Mouse (Mus musculus) CD4-positive, CD25-positive, alpha-beta regulatory T cell, adult 9 weeks (primary cell): ENCODE data around the gene Mecr. TPM values are rescaled to one million over a fixed set of nuclear protein-coding genes. Genes with fewer than 3 reads are reported as not detected.

Source experiments
- polyA plus RNA-seq: library from polyadenylated mRNA; unstranded; fragments of 100-300 nt; shearing (Covaris generic); gene quantifications from one replicate; pipeline ENCODE4 v1.2.1, GENCODE M21; 2017

The Mecr gene
- 34.1 TPM for polyA plus RNA-seq

GRCm38 (mm10) chr4:131843290-131843743, at the start of gene Mecr:
Gene Mecr (plus strand): TSS chr4:131843470.

DNA sequence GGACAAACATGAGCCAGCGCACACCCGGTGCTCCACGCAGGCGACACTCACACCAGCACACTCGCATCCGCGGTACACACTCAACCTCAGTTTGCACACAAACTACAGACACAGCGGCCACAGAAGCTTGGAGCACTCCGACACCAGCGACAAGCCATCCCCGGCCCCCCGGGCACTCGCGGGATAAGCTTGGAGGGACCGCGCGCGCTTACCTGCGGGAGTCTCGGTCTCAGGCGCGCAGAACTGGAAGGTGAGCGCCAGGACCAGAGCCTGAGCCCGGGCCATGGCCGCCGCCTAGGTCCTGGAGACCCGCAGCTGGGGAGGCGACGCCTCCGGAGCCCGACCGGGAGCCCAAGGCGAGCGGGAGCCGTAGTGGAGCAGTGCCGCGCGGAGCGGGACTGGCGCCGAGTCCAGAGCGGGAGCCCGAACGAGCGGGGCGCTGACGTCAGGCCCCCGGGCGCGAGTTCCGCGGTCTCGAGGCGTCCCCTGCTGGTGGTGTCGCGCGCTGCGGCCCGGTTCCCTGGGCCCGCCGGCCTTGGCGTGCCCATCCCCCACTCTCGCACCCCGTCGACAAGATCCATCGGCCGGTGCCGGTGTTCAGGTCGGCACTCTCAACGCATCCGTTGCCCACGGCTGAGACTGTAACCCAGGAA, 5.3 kb upstream of the Mecr start, which contains the start of gene Ptpru:
Gene Ptpru (minus strand): TSS at position 417 of the 653 bp plus-strand sequence.

GRCm38 (mm10) chr4:131873293-131874168, 30.3 kb downstream of the Mecr start, which contains the start of gene Srsf4:
Gene Srsf4 (plus strand): TSS chr4:131873617.

Other genes with a start within 250 kb of the Mecr start
- gene Ptpru, start 5.2 kb upstream of the Mecr start, polyA plus RNA-seq: not detected
- gene Srsf4, start 30.1 kb downstream of the Mecr start, polyA plus RNA-seq: 18.8 TPM
- not detected for gene Tmem200b, start 78.3 kb downstream of the Mecr start, polyA plus RNA-seq
- gene Gm10300, start 231.2 kb downstream of the Mecr start, polyA plus RNA-seq: 0.12 TPM
- 70.9 TPM for gene Epb41, start 231.9 kb downstream of the Mecr start, polyA plus RNA-seq